Mouse (Mus musculus): ENCODE measurements around the gene Bmpr2. TPM values are rescaled to one million over a fixed set of nuclear protein-coding genes. Genes with fewer than 3 reads are reported as not detected.

Gene Bmpr2
- polyA plus RNA-seq, 1 experiment from 2014 or later, result 9.4 TPM

- Histone ChIP-seq H3K4me1 (ENCODE audit: control insufficient read depth, insufficient read depth, low read length) (no peaks in the 10 kb centered on the region), H3K4me3 (ENCODE audit: low read depth, low read length) (no peak overlapping the region), H3K36me3 (ENCODE audit: control insufficient read depth, insufficient read depth, low read length) (no peaks in the 10 kb centered on the region), H3K9me3 (replicated peaks; ENCODE audit: control insufficient read depth, low read length, poor library complexity, severe bottlenecking) (no peaks in the 10 kb centered on the region), H3K27me3 (ENCODE audit: control insufficient read depth, insufficient read depth, low read depth, low read length) (no peaks in the 10 kb centered on the region), H3K4me2 (ENCODE audit: low read length) (no peak overlapping the region), H3K27ac (ENCODE audit: low read length) (no peak overlapping the region), H3K9ac (ENCODE audit: low read depth, low read length) (no peak overlapping the region)
- WGBS, result 100% methylated on average over 2 of the region's 2 CpGs
- ATAC-seq, result no peak
These were observed 161.2 kb downstream of the Bmpr2 start for GRCm38 (mm10) chr1:59924411-59924810.

GRCm38 (mm10) chr1:59926021-59926672 lies 162.9 kb downstream of the Bmpr2 start:
- no peak overlapping the region for H3K4me3 ChIP-seq (ENCODE audit: low read depth, low read length)
- 92% methylated on average over 3 of the region's 3 CpGs for WGBS
- peak; percentile 47 for ATAC-seq

GRCm38 (mm10) chr1:59927131-59927680 lies 164.0 kb downstream of the Bmpr2 start:
- Histone ChIP-seq H3K4me2 (ENCODE audit: low read length) (no peak overlapping the region), H3K9ac (ENCODE audit: low read depth, low read length) (no peak overlapping the region), H3K4me1 (ENCODE audit: control insufficient read depth, insufficient read depth, low read length) (no peaks in the 10 kb centered on the region), H3K27ac (ENCODE audit: low read length) (no peak overlapping the region), H3K9me3 (replicated peaks; ENCODE audit: control insufficient read depth, low read length, poor library complexity, severe bottlenecking) (no peaks in the 10 kb centered on the region), H3K27me3 (ENCODE audit: control insufficient read depth, insufficient read depth, low read depth, low read length) (no peaks in the 10 kb centered on the region), H3K4me3 (ENCODE audit: low read depth, low read length) (no peak overlapping the region), H3K36me3 (ENCODE audit: control insufficient read depth, insufficient read depth, low read length) (no peaks in the 10 kb centered on the region)
- WGBS, result 94% methylated on average over 2 of the region's 2 CpGs
- ATAC-seq, result no peak

More at GRCm38 (mm10) chr1:59926021-59926672, 162.9 kb downstream of the Bmpr2 start:
- no peak overlapping the region for H3K9ac ChIP-seq (ENCODE audit: low read depth, low read length)
- no peaks in the 10 kb centered on the region for H3K27me3 ChIP-seq (ENCODE audit: control insufficient read depth, insufficient read depth, low read depth, low read length)
- H3K9me3 ChIP-seq (replicated peaks; ENCODE audit: control insufficient read depth, low read length, poor library complexity, severe bottlenecking), result no peaks in the 10 kb centered on the region
- no peaks in the 10 kb centered on the region for H3K36me3 ChIP-seq (ENCODE audit: control insufficient read depth, insufficient read depth, low read length)
- H3K4me1 ChIP-seq (ENCODE audit: control insufficient read depth, insufficient read depth, low read length), result no peaks in the 10 kb centered on the region
- H3K27ac ChIP-seq (ENCODE audit: low read length), result no peak overlapping the region
- no peak overlapping the region for H3K4me2 ChIP-seq (ENCODE audit: low read length)

Other genes with a start within 250 kb of the Bmpr2 start
- 11.8 and 14.1 TPM in 2 replicates for gene Gm973, start 247.1 kb upstream of the Bmpr2 start, polyA plus RNA-seq (2015; fragmentation: Nextera tagmentation; extraction: Ambion mirVana)
- gene Sumo1, start 92.6 kb upstream of the Bmpr2 start, polyA plus RNA-seq (2015; fragmentation: Nextera tagmentation; extraction: Ambion mirVana), result 332 and 347 TPM in 2 replicates
- gene Nop58, start 78.4 kb upstream of the Bmpr2 start, polyA plus RNA-seq (2015; fragmentation: Nextera tagmentation; extraction: Ambion mirVana), result 139 and 149 TPM in 2 replicates
- 45.2 and 45.3 TPM in 2 replicates for gene Fam117b, start 149.6 kb downstream of the Bmpr2 start, polyA plus RNA-seq (2015; fragmentation: Nextera tagmentation; extraction: Ambion mirVana)